Comparison of ENCODE assay signal across 10 mouse cellular contexts in genomic region chr8:70461765-70462515, GRCm38 (mm10). TPM values are rescaled to one million over a fixed set of nuclear protein-coding genes. Genes with fewer than 3 reads are reported as not detected.
DNase-seq lines count a peak whose midpoint lies in the region; ATAC-seq and TF ChIP-seq lines count a peak whose summit lies in the region.
"Had no signal": no experiment of that assay in that cellular context is flagged by ENCODE, and none has a peak within 500 bp of the region (broad histone marks: within the 10 kb centered on the region; RNA-seq: fewer than 3 reads in every experiment).

No protein-coding gene starts in this region.

- 82% methylated on average over 16 of the region's 16 CpGs for WGBS in heart, postnatal 0 days

- no peaks in the 10 kb centered on the region for H3K27me3 ChIP-seq in heart, postnatal 0 days (ENCODE audit: control insufficient read depth, insufficient read depth, low read length)

- H3K4me3 ChIP-seq in layer of hippocampus, adult 2 months, result no peak overlapping the region
- no peak overlapping the region for H3K4me3 ChIP-seq in heart, postnatal 0 days (ENCODE audit: low read depth, low read length)

- DNase-seq in gastrocnemius, postnatal 25 days, result peak; percentile 59
- DNase-seq in gastrocnemius, postnatal 4 days (ENCODE audit: low spot score in 2 of 2), result no peak
- DNase-seq in layer of hippocampus, adult 2 months (ENCODE audit: low spot score in 2 of 2), result no peak
- no peak for DNase-seq in layer of hippocampus, adult 18-20 months (ENCODE audit: low spot score in 2 of 2)
- peak; percentile 90 for DNase-seq in Muller cell, postnatal 12 days (ENCODE audit: inconsistent ontology term)
- no peak for DNase-seq in heart, postnatal 0 days (ENCODE audit: low spot score)
- DNase-seq in cerebellum, postnatal 14 days, result no peak
- no peak for DNase-seq in right cerebral cortex, postnatal 14 days
- DNase-seq: lung, adult 2 months; retina, postnatal 1 day had no signal

- H3K9me3 ChIP-seq in heart, postnatal 0 days (replicated peaks; ENCODE audit: control insufficient read depth, low read length), result no peaks in the 10 kb centered on the region

- no peak overlapping the region for H3K4me2 ChIP-seq in heart, postnatal 0 days (ENCODE audit: low read depth, low read length)

- H3K9ac ChIP-seq in heart, postnatal 0 days (replicated peaks; ENCODE audit: low read depth, low read length), result no peak overlapping the region

- no peaks in the 10 kb centered on the region for H3K36me3 ChIP-seq in heart, postnatal 0 days (replicated peaks; ENCODE audit: control insufficient read depth, insufficient read depth, low read length)

- TF ChIP-seq EP300 in heart, postnatal 0 days (IDR thresholded peaks at IDR 0.05; ENCODE audit: low read depth), result no peak

- no peak for TF ChIP-seq CTCF in layer of hippocampus, adult 2 months (conservative IDR thresholded peaks at IDR 0.05)
- TF ChIP-seq CTCF in heart, postnatal 0 days (IDR thresholded peaks at IDR 0.05; ENCODE audit: low read depth), result no peak

- 0 out of 2 replicates have a peak, but pooled peaks have one; percentile 12 for ATAC-seq in heart, postnatal 0 days (ENCODE audit: insufficient read depth, low read depth)

- peak overlapping the region; percentile 93 for H3K27ac ChIP-seq in layer of hippocampus, adult 2 months
- H3K27ac ChIP-seq in heart, postnatal 0 days (ENCODE audit: low read depth), result no peak overlapping the region

- peaks cover 12% of the 10 kb centered on the region; the same call in 1 of the 2 replicates for H3K4me1 ChIP-seq in heart, postnatal 0 days (ENCODE audit: control insufficient read depth, insufficient read depth)

RNA-seq across cellular contexts. Expression of gene Klhl26, which starts 14.8 kb away (rescaled TPM):
- total RNA-seq in gastrocnemius, postnatal 25 days (2021), result 1 to 10 TPM; 4.9 to 6.1 TPM
- total RNA-seq in gastrocnemius, postnatal 4 days (2021), result 1 to 10 TPM; 8.1 to 10.0 TPM
- total RNA-seq in layer of hippocampus, adult 2 months (2021), result 10 to 100 TPM; 56.8 to 60.2 TPM
- total RNA-seq in layer of hippocampus, adult 18-20 months (2021), result 10 to 100 TPM; 54.1 to 62.0 TPM
- total RNA-seq in heart, postnatal 0 days (2014; rRNA removed; ENCODE audit: low replicate concordance), result 15.8 and 22.6 TPM in 2 replicates
- 7.1 and 8.7 TPM in 2 replicates for polyA plus RNA-seq in heart, postnatal 0 days (2015; fragmentation: Nextera tagmentation; extraction: Ambion mirVana)

RNA-seq across cellular contexts. Expression of gene Crtc1, which starts 22.6 kb away (rescaled TPM):
- total RNA-seq in gastrocnemius, postnatal 25 days (2021), result 1 to 10 TPM; 6.1 to 6.4 TPM
- 10 to 100 TPM; 16.4 to 20.8 TPM for total RNA-seq in gastrocnemius, postnatal 4 days (2021)
- 100 to 1,000 TPM; 191 to 208 TPM for total RNA-seq in layer of hippocampus, adult 2 months (2021)
- total RNA-seq in layer of hippocampus, adult 18-20 months (2021), result 100 to 1,000 TPM; 193 to 199 TPM
- 6.0 and 6.5 TPM in 2 replicates for total RNA-seq in heart, postnatal 0 days (2014; rRNA removed; ENCODE audit: low replicate concordance)
- polyA plus RNA-seq in heart, postnatal 0 days (2015; fragmentation: Nextera tagmentation; extraction: Ambion mirVana), result 6.0 and 6.9 TPM in 2 replicates

RNA-seq across cellular contexts. Expression of gene Tmem59l, which starts 25.2 kb away (rescaled TPM):
- not detected for total RNA-seq in gastrocnemius, postnatal 25 days (2021)
- not detected for total RNA-seq in gastrocnemius, postnatal 4 days (2021)
- total RNA-seq in layer of hippocampus, adult 2 months (2021), result 100 to 1,000 TPM; 321 to 339 TPM
- 100 to 1,000 TPM; 326 to 327 TPM for total RNA-seq in layer of hippocampus, adult 18-20 months (2021)
- total RNA-seq in heart, postnatal 0 days (2014; rRNA removed; ENCODE audit: low replicate concordance), result not detected in 2 replicates
- polyA plus RNA-seq in heart, postnatal 0 days (2015; fragmentation: Nextera tagmentation; extraction: Ambion mirVana), result not detected in 2 replicates

RNA-seq across cellular contexts. Expression of gene Crlf1, which starts 31.0 kb away (rescaled TPM):
- total RNA-seq in gastrocnemius, postnatal 25 days (2021), result 1 to 10 TPM; 1.7 to 3.8 TPM
- 1 to 10 TPM; 3.7 to 4.7 TPM for total RNA-seq in gastrocnemius, postnatal 4 days (2021)
- 10 to 100 TPM; 44.5 to 47.1 TPM for total RNA-seq in layer of hippocampus, adult 2 months (2021)
- 10 to 100 TPM; 33.1 to 38.2 TPM for total RNA-seq in layer of hippocampus, adult 18-20 months (2021)
- not detected in 2 replicates for total RNA-seq in heart, postnatal 0 days (2014; rRNA removed; ENCODE audit: low replicate concordance)
- polyA plus RNA-seq in heart, postnatal 0 days (2015; fragmentation: Nextera tagmentation; extraction: Ambion mirVana), result 0.16 and 0.66 TPM in 2 replicates

RNA-seq across cellular contexts. Expression of gene Rex1bd, which starts 44.6 kb away (rescaled TPM):
- 100 to 1,000 TPM; 112 to 120 TPM for total RNA-seq in gastrocnemius, postnatal 25 days (2021)
- 100 to 1,000 TPM; 118 to 119 TPM for total RNA-seq in gastrocnemius, postnatal 4 days (2021)
- 10 to 100 TPM; 93.9 to 98.1 TPM for total RNA-seq in layer of hippocampus, adult 2 months (2021)
- total RNA-seq in layer of hippocampus, adult 18-20 months (2021), result 100 to 1,000 TPM in 1 of 2 experiments, 10 to 100 TPM in 1; 96.5 to 104 TPM
- 121 and 145 TPM in 2 replicates for total RNA-seq in heart, postnatal 0 days (2014; rRNA removed; ENCODE audit: low replicate concordance)
- polyA plus RNA-seq in heart, postnatal 0 days (2015; fragmentation: Nextera tagmentation; extraction: Ambion mirVana), result 139 and 146 TPM in 2 replicates

Comparison
In these comparisons a context has a peak if more than half of its experiments do, and no peak if none do; other contexts are left out.
1. DNase-seq: peak in gastrocnemius, postnatal 25 days (single experiment) and Muller cell, postnatal 12 days (single experiment); none in gastrocnemius, postnatal 4 days (0 of 2), layer of hippocampus, adult 2 months (0 of 2), layer of hippocampus, adult 18-20 months (0 of 2), heart, postnatal 0 days (single experiment), cerebellum, postnatal 14 days (0 of 2) and right cerebral cortex, postnatal 14 days (single experiment).
2. RNA of gene Crtc1, which starts 22.6 kb away (total RNA-seq): 191 to 208 TPM in layer of hippocampus, adult 2 months and 193 to 199 TPM in layer of hippocampus, adult 18-20 months; 16.4 to 20.8 TPM in gastrocnemius, postnatal 4 days, 6.1 to 6.4 TPM in gastrocnemius, postnatal 25 days and 6.0 to 6.5 TPM in heart, postnatal 0 days; every median in the first group is over 4 times any median in the second.
3. RNA of gene Tmem59l, which starts 25.2 kb away (total RNA-seq): 321 to 339 TPM in layer of hippocampus, adult 2 months and 326 to 327 TPM in layer of hippocampus, adult 18-20 months; not detected in gastrocnemius, postnatal 4 days, not detected in gastrocnemius, postnatal 25 days and not detected in heart, postnatal 0 days; every median in the first group is over 100 times any median in the second.